Mouse (Mus musculus): ENCODE measurements around the gene Selenom.

Selenom gene

GRCm38 (mm10) chr11:3560202-3560601, 45.7 kb downstream of the Selenom start:
- DNase-seq: peak; percentile 96

GRCm38 (mm10) chr11:3563853-3564252, 49.4 kb downstream of the Selenom start:
- peak; percentile 89 for DNase-seq

GRCm38 (mm10) chr11:3564451-3564850, 50.0 kb downstream of the Selenom start:
- peak; percentile 94 for DNase-seq

- DNase-seq: no peak
Observed at GRCm38 (mm10) chr11:3566018-3566417, 51.5 kb downstream of the Selenom start.
